Mouse (Mus musculus) heart, embryonic 14.5 days (tissue): ENCODE data around the gene Laptm5. TPM values are rescaled to one million over a fixed set of nuclear protein-coding genes. Genes with fewer than 3 reads are reported as not detected.

Experiments
- ATAC-seq: fragments of 200-750 bp; cut with Nextera tagmentation; 2 replicates; pipeline ENCODE4 v1.8.0; 2017; ENCODE audit warnings: low read depth, moderate TSS enrichment; ENCODE audit not compliant: insufficient number of reproducible peaks, insufficient read depth, low FRiP score
- H3K27ac ChIP-seq, 2 experiments: fragments of 200-500 bp in 1 of 2; fragments of 300-500 bp in 1 of 2; sonication (generic) in 1 of 2; replicated peaks in 1 of 2; 2 replicates each; pipeline ENCODE4 v1.5.1; 2012 to 2014; ENCODE audit warnings: low read depth in 2 of 2, low read length in 2 of 2, control low read depth in 1 of 2, mild to moderate bottlenecking in 1 of 2, mixed read lengths in 1 of 2; ENCODE audit not compliant: control insufficient read depth in 1 of 2, insufficient read depth in 1 of 2
- H3K27me3 ChIP-seq: fragments of 300-500 bp; sonication (generic); 2 replicates; pipeline ENCODE4 v1.6.1; 2014; ENCODE audit warnings: mild to moderate bottlenecking, low read length, control low read depth; ENCODE audit not compliant: control insufficient read depth, insufficient read depth
- H3K36me3 ChIP-seq: fragments of 300-500 bp; sonication (generic); 2 replicates; pipeline ENCODE4 v1.6.1; 2014; ENCODE audit warnings: mild to moderate bottlenecking, control low read depth, low read length, mixed read lengths; ENCODE audit not compliant: control insufficient read depth, insufficient read depth
- H3K4me1 ChIP-seq, 2 experiments: fragments of 200-500 bp in 1 of 2; fragments of 300-500 bp in 1 of 2; sonication (generic) in 1 of 2; 2 replicates each; pipeline ENCODE4 v1.6.1; 2012 to 2014; ENCODE audit warnings: low read length in 2 of 2, control low read depth in 1 of 2, mixed read lengths in 1 of 2; ENCODE audit not compliant: control insufficient read depth in 2 of 2, insufficient read depth in 2 of 2
- H3K4me2 ChIP-seq: fragments of 300-500 bp; sonication (generic); 2 replicates; pipeline ENCODE4 v1.6.1; 2014; ENCODE audit warnings: mild to moderate bottlenecking, low read length
- H3K4me3 ChIP-seq, 2 experiments: fragments of 200-500 bp in 1 of 2; fragments of 300-500 bp in 1 of 2; sonication (generic) in 1 of 2; 2 replicates each; pipeline ENCODE4 v1.5.1; 2012 to 2014; ENCODE audit warnings: low read length in 2 of 2, mild to moderate bottlenecking in 2 of 2, control low read depth in 1 of 2, low read depth in 1 of 2, moderate library complexity in 1 of 2; ENCODE audit not compliant: control insufficient read depth in 1 of 2, insufficient read depth in 1 of 2
- H3K9ac ChIP-seq: fragments of 300-500 bp; sonication (generic); 2 replicates; pipeline ENCODE4 v1.6.1; 2014; ENCODE audit warnings: mild to moderate bottlenecking, low read length
- H3K9me3 ChIP-seq: fragments of 300-500 bp; sonication (generic); 2 replicates; pipeline ENCODE4 v1.6.1; 2016; ENCODE audit warnings: low read length, control low read depth; ENCODE audit not compliant: control insufficient read depth
- WGBS: fragments of 180-500 bp; shearing (Covaris S2); extraction: QIAGEN DNeasy Blood & Tissue Kit; methylation state at CpG from one replicate; pipeline ENCODE4 v1.1.7; 2014; 5-methylcytosine and 5-hydroxymethylcytosine counted together
- polyA plus RNA-seq: library from polyadenylated mRNA; unstranded; fragments of >200 nt; fragmentation: Nextera tagmentation; extraction: Ambion mirVana; gene quantifications from 2 replicates; pipeline ENCODE4 v1.2.1, GENCODE M21; 2014

Laptm5 gene
- polyA plus RNA-seq, 1 experiment from 2014 or later: 30.8 TPM

DNA sequence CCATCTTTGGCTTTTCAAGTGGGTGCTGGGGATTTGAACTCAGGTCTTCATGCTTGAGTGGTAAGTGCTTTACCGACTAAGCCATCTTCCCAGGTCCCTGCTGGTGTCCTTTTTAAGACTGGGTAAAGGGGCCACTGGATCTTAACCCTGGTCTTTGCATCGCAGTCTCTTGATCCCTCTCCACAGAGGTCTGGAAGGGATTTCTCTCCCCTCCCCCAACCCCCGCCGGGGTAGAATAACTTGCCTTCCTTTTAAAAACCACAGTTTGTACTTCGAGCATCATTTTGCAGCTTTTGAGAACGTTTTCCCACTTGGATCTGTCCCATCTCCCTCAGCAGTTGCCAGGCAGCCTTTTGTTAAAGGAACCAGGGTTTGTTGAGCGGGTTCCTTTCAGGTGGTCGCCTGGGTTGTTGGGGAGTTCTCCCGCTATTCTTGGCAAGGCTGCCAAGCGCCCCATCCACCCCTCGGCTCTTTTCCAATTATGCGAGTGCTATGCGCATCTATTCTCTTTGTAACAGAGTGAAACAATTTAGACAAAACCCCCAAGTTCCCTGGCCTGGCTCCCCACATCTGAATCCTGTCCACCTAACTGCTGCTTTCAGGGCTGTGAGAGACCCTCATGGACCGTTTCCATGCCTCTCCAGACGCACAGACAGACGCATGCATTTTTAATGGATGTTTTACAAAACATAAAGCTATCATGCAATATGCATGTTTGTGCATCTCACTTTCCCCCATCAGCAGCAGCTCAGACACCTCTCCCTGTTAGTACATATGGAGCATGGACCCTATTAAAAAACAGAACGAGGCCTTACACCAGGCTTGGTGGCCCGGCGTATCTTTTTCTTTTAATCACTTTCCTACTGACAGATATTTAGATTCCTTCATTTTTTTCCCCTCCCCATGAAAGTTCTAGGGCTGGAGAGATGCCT is 60.7 kb downstream of the Laptm5 start:
- Histone ChIP-seq H3K27me3 (no peaks in the 10 kb centered on the region), H3K9me3 (peaks cover 6% of the 10 kb centered on the region; the same call in 1 of the 2 replicates), H3K9ac (no peak overlapping the region), H3K4me1 (peaks cover 2 to 3% of the 10 kb centered on the region in 2 experiments; a peak in 1 of 4 replicates), H3K36me3 (no peaks in the 10 kb centered on the region), H3K4me2 (no peak overlapping the region), H3K4me3 (no peak overlapping the region), H3K27ac (no peak overlapping the region)
- 71% methylated on average over 19 of the region's 19 CpGs for WGBS
- ATAC-seq: no peak

DNA sequence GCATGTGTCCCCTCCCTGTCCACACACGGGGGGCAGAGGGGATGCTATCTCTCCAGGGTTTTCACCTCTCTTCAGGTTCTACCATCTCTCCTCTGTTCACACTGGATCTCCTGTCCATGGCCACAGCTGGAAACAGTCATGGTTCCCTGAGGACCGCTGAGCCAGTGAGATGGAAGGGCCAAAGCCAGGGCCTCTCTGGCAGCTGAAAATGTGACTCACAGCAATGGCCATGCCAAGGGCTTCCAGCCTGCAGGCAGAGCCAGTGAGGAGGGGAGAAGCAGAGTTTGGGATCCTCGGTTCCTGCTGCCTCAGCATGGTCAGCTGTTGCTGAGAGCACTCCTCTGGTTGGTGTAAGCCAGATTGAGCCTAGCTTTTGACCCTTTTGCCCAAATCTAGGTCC is 66.1 kb downstream of the Laptm5 start:
- Histone ChIP-seq H3K4me2 (no peak overlapping the region), H3K4me3 (no peak overlapping the region), H3K9me3 (no peaks in the 10 kb centered on the region), H3K4me1 (no peaks in the 10 kb centered on the region), H3K9ac (no peak overlapping the region), H3K36me3 (no peaks in the 10 kb centered on the region), H3K27ac (no peak overlapping the region), H3K27me3 (no peaks in the 10 kb centered on the region)
- no peak for ATAC-seq
- 65% methylated on average over 3 of the region's 3 CpGs for WGBS

DNA sequence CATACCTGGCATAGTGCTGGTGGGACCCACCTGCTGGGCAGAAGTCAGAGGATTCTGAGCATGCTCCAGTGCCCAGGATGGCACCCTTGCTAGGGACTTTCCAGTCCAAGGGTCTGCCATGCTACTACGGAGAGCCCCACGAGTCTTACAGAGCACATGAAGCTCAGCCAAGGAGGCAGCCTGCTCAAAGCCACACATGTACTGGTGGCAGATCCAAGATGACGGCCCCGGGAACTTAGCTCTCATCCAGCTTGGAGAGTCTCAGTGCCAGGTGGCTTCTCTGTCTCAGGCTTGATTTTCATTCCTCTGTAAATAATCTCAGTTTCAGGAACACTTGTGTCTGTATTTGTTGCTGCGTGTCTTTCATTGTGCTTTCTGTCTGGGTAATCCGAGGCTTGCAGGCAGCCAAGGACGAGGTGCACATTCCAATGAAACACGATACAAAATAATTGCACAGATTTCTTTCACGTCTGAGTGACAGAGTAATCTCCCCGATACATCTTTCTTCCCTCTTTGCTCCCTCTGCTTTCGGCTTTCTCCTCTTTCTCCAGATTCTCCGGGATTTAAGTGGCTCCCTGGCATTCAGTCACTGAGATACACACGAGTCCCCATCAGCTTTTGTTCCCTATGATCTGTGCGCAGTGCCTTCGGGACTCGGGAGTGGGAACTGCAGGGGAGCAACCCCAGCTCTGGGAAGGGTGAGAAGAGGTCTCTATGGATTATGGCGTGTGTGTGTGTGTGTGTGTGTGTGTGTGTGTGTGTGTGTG is 71.7 kb downstream of the Laptm5 start:
- H3K9me3 ChIP-seq: no peaks in the 10 kb centered on the region
- 66% methylated on average over 17 of the region's 17 CpGs for WGBS
- no peaks in the 10 kb centered on the region for H3K27me3 ChIP-seq
- no peaks in the 10 kb centered on the region for H3K36me3 ChIP-seq
- ATAC-seq: no peak
- no peak overlapping the region for H3K4me3 ChIP-seq
- no peak overlapping the region for H3K4me2 ChIP-seq
- H3K9ac ChIP-seq: no peak overlapping the region
- no peak overlapping the region for H3K27ac ChIP-seq
- H3K4me1 ChIP-seq: no peaks in the 10 kb centered on the region

Other genes starting within 250 kb of the Laptm5 start
- 57.7 and 59.3 TPM in 2 replicates for gene Pum1, start 249.8 kb upstream of the Laptm5 start, polyA plus RNA-seq
- 14.6 and 16.8 TPM in 2 replicates for gene Sdc3, start 120.6 kb upstream of the Laptm5 start, polyA plus RNA-seq
- not detected in 2 replicates for gene Matn1, start 31.3 kb downstream of the Laptm5 start, polyA plus RNA-seq